Mouse (Mus musculus) Patski (cell line): ENCODE data around the gene Chst11. TPM values are rescaled to one million over a fixed set of nuclear protein-coding genes. Genes with fewer than 3 reads are reported as not detected.
A peak's percentile ranks its signal among the peaks of the same experiment; 100 is the strongest.
"Not testable (repeated sequence)": the region's sequence is repeated elsewhere in the genome, so short reads cannot be mapped to it uniquely, and the experiment has no call there.

Experiments
- ATAC-seq: fragments of 100-300 bp; one replicate; pipeline ENCODE4 v1.8.0; 2021
- CTCF ChIA-PET: fragments of 350-600 bp; sonication (Branson Sonifier 250); formaldehyde crosslinking; loops from one replicate; lab custom pipeline; 2022; ENCODE audit warnings: inconsistent platforms; lab: Charles Lee
- POLR2A ChIA-PET: fragments of 350-600 bp; sonication (Branson Sonifier 250); formaldehyde crosslinking; loops from one replicate; lab custom pipeline; 2022; ENCODE audit warnings: antibody characterized with exemption, inconsistent platforms; lab: Charles Lee
- DNase-seq: peaks from one replicate; pipeline ENCODE4 v3.0.0-alpha.2; 2011; ENCODE audit warnings: low read depth, low spot score
- H3K27me3 ChIP-seq: fragments of 371-371 bp; one replicate; pipeline ENCODE4 v1.5.1; 2021
- CTCF ChIP-seq: fragments of 100-300 bp; IDR thresholded peaks from one replicate; pipeline ENCODE4 v1.5.1; 2021
- in situ Hi-C: fragments of 300-500 bp; cut with MboI; formaldehyde crosslinking; loops from 3 replicates; pipeline ENCODE4 v1.11.1; 2018; ENCODE audit warnings: low pct_unique_long_range_greater_than_20kb, mixed read lengths
- polyA plus RNA-seq: library from polyadenylated mRNA; unstranded; gene quantifications from one replicate; pipeline ENCODE4 v1.2.3, GENCODE M21; 2021

Gene Chst11
- polyA plus RNA-seq, 1 experiment from 2014 or later: 10.3 TPM

- no peak for TF ChIP-seq CTCF
- POLR2A ChIA-PET: interaction anchor here (1.1 kb wide), 1 partner anchor 46 kb away, joined by 3 read pairs; no protein-coding TSS in a partner anchor
Observed at GRCm38 (mm10) chr10:83106152-83106746, 121.0 kb downstream of the Chst11 start.

GRCm38 (mm10) chr10:83107385-83107784 is 122.1 kb downstream of the Chst11 start:
- POLR2A ChIA-PET: interaction anchor here (0.7 kb wide), 1 partner anchor 27 kb away, joined by 5 read pairs; no protein-coding TSS in a partner anchor
- CTCF ChIA-PET: no interaction called here
- ATAC-seq: no peak
- no peak for DNase-seq
- TF ChIP-seq CTCF: no peak
- H3K27me3 ChIP-seq: no peaks in the 10 kb centered on the region
- in situ Hi-C loops: no loop called here

More at GRCm38 (mm10) chr10:83106152-83106746, 121.0 kb downstream of the Chst11 start:
- ATAC-seq (no peak), DNase-seq (no peak)
- H3K27me3 ChIP-seq: no peaks in the 10 kb centered on the region
- in situ Hi-C loops: no loop called here
- CTCF ChIA-PET: interaction anchor here (1.2 kb wide), 1 partner anchor 15 kb away, joined by 3 read pairs; no protein-coding TSS in a partner anchor

DNA sequence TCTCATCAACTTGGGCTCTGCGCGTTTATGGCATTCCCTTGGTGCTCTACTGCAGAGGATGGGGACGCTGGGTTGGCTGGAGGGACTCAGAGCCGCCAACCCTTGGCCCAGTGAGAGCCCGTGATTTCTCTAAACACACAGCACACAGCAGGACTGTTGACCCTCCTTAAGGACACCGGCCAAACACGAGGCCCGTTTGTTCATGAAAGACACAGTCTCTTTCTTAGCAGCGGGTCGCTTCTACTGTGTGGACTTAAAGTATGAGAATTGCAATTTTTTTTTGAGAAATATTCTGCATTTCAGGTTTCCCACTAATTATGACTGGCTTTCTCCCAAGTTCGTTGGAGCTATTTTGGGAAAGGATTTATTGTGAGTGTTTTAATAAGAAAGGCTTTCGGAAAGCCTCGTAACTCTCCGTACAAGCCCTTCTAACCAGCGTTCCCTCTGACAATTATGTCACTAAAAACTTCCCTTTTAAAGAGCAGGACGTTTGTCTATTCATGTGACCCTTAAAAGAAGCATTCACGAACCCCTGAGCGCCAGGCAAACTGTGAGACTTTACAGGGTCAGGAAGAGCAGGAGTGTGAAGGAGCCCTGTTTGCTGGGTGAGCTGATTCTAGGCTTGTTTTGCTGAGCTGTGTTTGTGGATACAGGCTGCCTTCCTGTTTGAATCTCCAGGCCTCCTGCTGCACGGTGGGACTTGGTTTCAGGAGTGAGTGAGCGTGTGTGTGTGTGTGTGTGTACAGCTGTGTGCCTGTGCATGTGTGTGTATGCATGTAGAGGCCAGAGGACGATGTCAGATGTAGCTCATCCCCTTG is 122.8 kb downstream of the Chst11 start:
- ChIA-PET POLR2A (interaction anchor here (0.7 kb wide), 1 partner anchor 26 kb away, joined by 5 read pairs; no protein-coding TSS in a partner anchor), CTCF (interaction anchor here (0.9 kb wide), 1 partner anchor 14 kb away, joined by 3 read pairs; no protein-coding TSS in a partner anchor)
- DNase-seq (no peak), ATAC-seq (no peak)
- no peak for TF ChIP-seq CTCF
- H3K27me3 ChIP-seq: no peaks in the 10 kb centered on the region
- in situ Hi-C loops: no loop called here

GRCm38 (mm10) chr10:83108946-83109345 is 123.6 kb downstream of the Chst11 start:
- in situ Hi-C loops: no loop called here
- no peaks in the 10 kb centered on the region for H3K27me3 ChIP-seq
- ChIA-PET CTCF (interaction anchor here (0.9 kb wide), 1 partner anchor 14 kb away, joined by 3 read pairs; no protein-coding TSS in a partner anchor), POLR2A (no interaction called here)
- DNase-seq (no peak), ATAC-seq (no peak)
- TF ChIP-seq CTCF: no peak

DNA sequence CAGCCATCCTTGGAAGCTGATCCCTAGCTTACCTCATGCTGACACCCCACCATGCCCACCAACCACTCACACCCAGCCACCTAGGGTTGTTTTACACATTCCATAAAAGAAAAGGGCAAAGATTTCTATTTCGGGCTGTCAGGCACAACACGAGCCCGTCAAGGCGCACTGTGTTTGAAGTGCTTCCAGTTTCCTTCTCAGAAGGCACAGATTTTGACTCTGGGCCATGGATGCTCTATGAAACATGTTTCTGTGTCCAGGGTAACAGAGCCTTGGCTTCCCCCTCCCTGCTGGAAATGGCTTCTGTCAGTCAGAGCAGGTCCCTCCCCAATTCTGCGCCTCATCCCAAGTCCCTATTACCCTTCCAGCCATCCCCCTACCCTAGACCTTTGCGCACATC is 125.7 kb downstream of the Chst11 start:
- TF ChIP-seq CTCF: no peak
- no peak for ATAC-seq
- CTCF ChIA-PET: no interaction called here
- DNase-seq: no peak
- POLR2A ChIA-PET: no interaction called here
- in situ Hi-C loops: no loop called here
- H3K27me3 ChIP-seq: no peaks in the 10 kb centered on the region

GRCm38 (mm10) chr10:83112345-83112744 is 127.0 kb downstream of the Chst11 start:
- DNase-seq: no peak
- ChIA-PET CTCF (interaction anchor here (1.1 kb wide), 1 partner anchor 10 kb away, joined by 3 read pairs; no protein-coding TSS in a partner anchor), POLR2A (no interaction called here)
- TF ChIP-seq CTCF: no peak
- in situ Hi-C loops: no loop called here
- H3K27me3 ChIP-seq: no peaks in the 10 kb centered on the region
- ATAC-seq: no peak

DNA sequence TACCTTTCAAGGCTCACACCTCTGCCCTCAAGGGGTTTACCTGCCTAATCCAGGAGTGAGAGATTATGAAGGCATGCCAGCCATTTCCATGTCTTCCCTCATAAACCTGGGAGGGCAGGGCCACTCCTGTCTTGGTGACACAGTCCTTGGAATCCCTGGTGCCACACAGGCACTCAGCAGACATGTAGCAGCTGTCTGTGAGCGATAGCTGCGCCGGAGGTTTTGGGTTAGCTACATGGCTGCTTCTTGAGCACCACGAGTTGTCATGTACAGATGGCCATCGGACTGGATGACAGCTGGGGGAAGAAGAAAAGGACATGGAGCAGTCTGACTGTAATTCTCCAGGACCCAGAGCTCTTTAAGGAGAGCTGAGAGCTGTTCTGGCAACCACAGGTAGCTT is 129.3 kb downstream of the Chst11 start:
- in situ Hi-C loops: no loop called here
- TF ChIP-seq CTCF: no peak
- H3K27me3 ChIP-seq: no peaks in the 10 kb centered on the region
- ATAC-seq (no peak), DNase-seq (no peak)
- ChIA-PET CTCF (no interaction called here), POLR2A (no interaction called here)

- no peak for TF ChIP-seq CTCF
- CTCF ChIA-PET: no interaction called here
- ATAC-seq (no peak), DNase-seq (no peak)
- H3K27me3 ChIP-seq: no peaks in the 10 kb centered on the region
- POLR2A ChIA-PET: no interaction called here
- in situ Hi-C loops: no loop called here
Observed at GRCm38 (mm10) chr10:83116889-83117288, 131.6 kb downstream of the Chst11 start.

DNA sequence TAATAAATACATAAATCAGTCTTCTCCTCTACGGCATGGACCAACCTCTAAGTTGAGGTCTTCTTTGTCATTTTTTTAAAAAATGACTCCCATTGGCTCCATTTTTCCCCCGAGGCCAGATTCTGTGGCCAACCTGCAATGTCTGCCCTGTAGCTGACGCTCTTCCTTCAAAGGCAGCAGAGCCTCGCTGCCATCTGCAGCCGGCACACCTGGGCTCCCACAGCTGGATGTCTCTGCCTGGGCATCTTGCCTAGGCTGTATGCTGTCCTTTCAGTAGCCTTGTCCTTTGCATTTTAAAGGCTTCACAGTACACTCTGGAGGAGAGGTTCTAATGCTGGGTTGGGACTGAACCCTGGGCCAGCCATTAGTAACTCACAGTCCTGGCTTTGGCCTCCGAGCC is 132.6 kb downstream of the Chst11 start:
- DNase-seq (no peak), ATAC-seq (no peak)
- POLR2A ChIA-PET: interaction anchor here (0.6 kb wide), 2 partner anchors 125 to 1734 kb away, joined by 3 read pairs; no protein-coding TSS in a partner anchor
- in situ Hi-C loops: no loop called here
- CTCF ChIA-PET: interaction anchor here (1.2 kb wide), 1 partner anchor 11 kb away, joined by 3 read pairs; no protein-coding TSS in a partner anchor
- H3K27me3 ChIP-seq: no peaks in the 10 kb centered on the region
- no peak for TF ChIP-seq CTCF

- POLR2A ChIA-PET: no interaction called here
- H3K27me3 ChIP-seq: no peaks in the 10 kb centered on the region
- in situ Hi-C loops: no loop called here
- CTCF ChIA-PET: no interaction called here
- no peak for DNase-seq
- no peak for TF ChIP-seq CTCF
- peak; percentile 49 for ATAC-seq
Observed at GRCm38 (mm10) chr10:83118613-83119012, 133.3 kb downstream of the Chst11 start.

GRCm38 (mm10) chr10:83119016-83119415 is 133.7 kb downstream of the Chst11 start:
- no peak for TF ChIP-seq CTCF
- ChIA-PET POLR2A (no interaction called here), CTCF (no interaction called here)
- ATAC-seq (no peak), DNase-seq (no peak)
- no peaks in the 10 kb centered on the region for H3K27me3 ChIP-seq
- in situ Hi-C loops: no loop called here

DNA sequence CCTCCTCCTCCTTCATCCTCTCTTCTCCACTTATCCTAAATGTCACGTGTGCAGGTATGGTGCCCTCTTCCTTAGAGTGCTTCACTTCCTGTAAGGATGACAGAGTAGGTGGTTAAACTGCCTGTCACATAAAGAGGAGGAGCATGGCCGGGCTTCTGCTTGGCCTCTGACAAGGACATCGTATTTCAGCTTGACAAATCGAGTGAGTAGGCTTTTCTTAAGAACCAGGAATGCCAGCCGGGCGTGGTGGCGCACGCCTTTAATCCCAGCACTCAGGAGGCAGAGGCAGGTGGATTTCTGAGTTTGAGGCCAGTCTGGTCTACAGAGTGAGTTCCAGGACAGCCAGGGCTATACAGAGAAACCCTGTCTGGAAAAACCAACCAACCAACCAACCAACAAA is 134.2 kb downstream of the Chst11 start:
- CTCF ChIA-PET, H3K27me3 ChIP-seq, ATAC-seq, DNase-seq, POLR2A ChIA-PET, in situ Hi-C loops: not testable (repeated sequence)
